Mouse (Mus musculus) CH12.LX (cell line): Measurements from ENCODE around the gene Midn. TPM values are rescaled to one million over a fixed set of nuclear protein-coding genes. Genes with fewer than 3 reads are reported as not detected.

Experiments used
- DNase-seq: peaks from one replicate; pipeline ENCODE4 v3.0.0-alpha.2; 2013; ENCODE audit errors: extremely low read depth
- H3K27ac ChIP-seq: 2 replicates; pipeline ENCODE4 v1.5.1; 2012; ENCODE audit warnings: low read depth, mild to moderate bottlenecking, control low read depth, moderate library complexity; ENCODE audit not compliant: insufficient read depth
- H3K27me3 ChIP-seq: replicated peaks from 2 replicates; pipeline ENCODE3; 2012; ENCODE audit warnings: inconsistent platforms
- H3K36me3 ChIP-seq, 2 experiments: replicated peaks in 1 of 2; 2 replicates each; pipeline versions ENCODE3 to v1.6.1; 2012; ENCODE audit warnings: inconsistent platforms in 1 of 2, low read length in 1 of 2, mild to moderate bottlenecking in 1 of 2, mixed read lengths in 1 of 2, moderate library complexity in 1 of 2; ENCODE audit not compliant: control insufficient read depth in 1 of 2, insufficient read depth in 1 of 2
- H3K4me1 ChIP-seq, 2 experiments: 2 replicates each; pipeline ENCODE4 v1.6.1; 2012; ENCODE audit warnings: inconsistent platforms in 1 of 2, moderate library complexity in 1 of 2; ENCODE audit not compliant: insufficient read depth in 2 of 2, control insufficient read depth in 1 of 2
- H3K4me2 ChIP-seq: 2 replicates; pipeline ENCODE4 v1.6.1; 2012; ENCODE audit warnings: low read depth, mild to moderate bottlenecking, control low read depth; ENCODE audit not compliant: poor library complexity, insufficient read depth, severe bottlenecking
- H3K4me3 ChIP-seq, 3 experiments: fragments of 150-350 bp in 1 of 3; sonication (generic) in 1 of 3; replicated peaks in 1 of 3; 2 replicates each; pipeline versions ENCODE3 to v1.5.1; 2011 to 2012; ENCODE audit warnings: low read depth in 2 of 3, low read length in 2 of 3, mild to moderate bottlenecking in 2 of 3, moderate library complexity in 2 of 3, control low read depth in 1 of 3, improper control_type of control experiment in 1 of 3, inconsistent platforms in 1 of 3, mixed read lengths in 1 of 3; ENCODE audit not compliant: poor library complexity in 1 of 3
- H3K79me2 ChIP-seq: replicated peaks from 2 replicates; pipeline ENCODE4 v1.6.1; 2012; ENCODE audit warnings: mild to moderate bottlenecking, moderate library complexity; ENCODE audit not compliant: control insufficient read depth, poor library complexity, insufficient read depth, severe bottlenecking; ENCODE audit errors: extremely low read depth
- H3K9ac ChIP-seq: 2 replicates; pipeline ENCODE4 v1.6.1; 2012; ENCODE audit warnings: low read depth, mild to moderate bottlenecking, control low read depth, moderate library complexity; ENCODE audit not compliant: insufficient read depth
- H3K9me3 ChIP-seq: replicated peaks from 2 replicates; pipeline ENCODE3; 2012; ENCODE audit warnings: low read length, inconsistent platforms, mixed read lengths
- BHLHE40 ChIP-seq: IDR thresholded peaks from 2 replicates; pipeline ENCODE4 v1.6.1; 2011; ENCODE audit warnings: mild to moderate bottlenecking, low read depth, low read length, improper control_type of control experiment
- CHD1 ChIP-seq: IDR thresholded peaks from 2 replicates; pipeline ENCODE4 v1.6.1; 2012; ENCODE audit warnings: low read depth, low read length, improper control_type of control experiment, inconsistent platforms
- CHD2 ChIP-seq: IDR thresholded peaks from 2 replicates; pipeline ENCODE4 v1.6.1; 2011; ENCODE audit warnings: low read length, improper control_type of control experiment
- CTCF ChIP-seq, 2 experiments: IDR thresholded peaks in 1 of 2; conservative IDR thresholded peaks in 1 of 2; 2 replicates each; pipeline ENCODE4 v1.5.1; 2011 to 2012; ENCODE audit warnings: low read depth in 2 of 2, low read length in 2 of 2, improper control_type of control experiment in 1 of 2, inconsistent platforms in 1 of 2, mild to moderate bottlenecking in 1 of 2, moderate library complexity in 1 of 2
- E2F4 ChIP-seq: IDR thresholded peaks from 2 replicates; pipeline ENCODE4 v1.6.1; 2011; ENCODE audit warnings: low read depth, low read length, improper control_type of control experiment; ENCODE audit not compliant: insufficient replicate concordance
- ELF1 ChIP-seq: IDR thresholded peaks from 2 replicates; pipeline ENCODE4 v1.6.1; 2014; ENCODE audit warnings: low read depth, mild to moderate bottlenecking, inconsistent platforms, low read length, improper control_type of control experiment
- ETS1 ChIP-seq: conservative IDR thresholded peaks from 2 replicates; pipeline ENCODE4 v1.6.1; 2012; ENCODE audit warnings: low read depth, mild to moderate bottlenecking, inconsistent platforms, low read length, improper control_type of control experiment, moderate library complexity
- GABPA ChIP-seq: IDR thresholded peaks from 2 replicates; pipeline ENCODE4 v1.6.1; 2012; ENCODE audit warnings: low read depth, low read length, improper control_type of control experiment, inconsistent platforms; ENCODE audit not compliant: insufficient replicate concordance
- HCFC1 ChIP-seq: IDR thresholded peaks from 2 replicates; pipeline ENCODE4 v1.6.1; 2012; ENCODE audit warnings: low read depth, mild to moderate bottlenecking, inconsistent platforms, low read length, improper control_type of control experiment
- IRF4 ChIP-seq: IDR thresholded peaks from 2 replicates; pipeline ENCODE4 v1.6.1; 2014; ENCODE audit warnings: low read depth, mild to moderate bottlenecking, inconsistent platforms, low read length, improper control_type of control experiment
- JUN ChIP-seq: IDR thresholded peaks from 2 replicates; pipeline ENCODE4 v1.6.1; 2011; ENCODE audit warnings: low read depth, mild to moderate bottlenecking, low read length, improper control_type of control experiment, moderate library complexity; ENCODE audit not compliant: insufficient read depth
- JUND ChIP-seq: conservative IDR thresholded peaks from 2 replicates; pipeline ENCODE4 v1.6.1; 2011; ENCODE audit warnings: low read depth, low read length, improper control_type of control experiment
- KAT2A ChIP-seq: IDR thresholded peaks from 2 replicates; pipeline ENCODE4 v1.6.1; 2012; ENCODE audit warnings: low read length, improper control_type of control experiment, inconsistent platforms; ENCODE audit not compliant: insufficient replicate concordance
- MAFK ChIP-seq: IDR thresholded peaks from 2 replicates; pipeline ENCODE4 v1.6.1; 2011; ENCODE audit warnings: low read length, improper control_type of control experiment; ENCODE audit not compliant: insufficient replicate concordance
- MAX ChIP-seq: IDR thresholded peaks from 2 replicates; pipeline ENCODE4 v1.6.1; 2011; ENCODE audit warnings: low read length, improper control_type of control experiment
- MAZ ChIP-seq: IDR thresholded peaks from 2 replicates; pipeline ENCODE4 v1.6.1; 2012; ENCODE audit warnings: low read depth, mild to moderate bottlenecking, inconsistent platforms, low read length, improper control_type of control experiment, moderate library complexity
- MXI1 ChIP-seq: IDR thresholded peaks from 2 replicates; pipeline ENCODE4 v1.6.1; 2011; ENCODE audit warnings: mild to moderate bottlenecking, low read depth, low read length, improper control_type of control experiment
- MYC ChIP-seq: IDR thresholded peaks from 2 replicates; pipeline ENCODE4 v1.6.1; 2011; ENCODE audit warnings: low read depth, mild to moderate bottlenecking, improper control_type of control experiment, low read length
- NELFE ChIP-seq: IDR thresholded peaks from 2 replicates; pipeline ENCODE4 v1.6.1; 2011; ENCODE audit warnings: low read depth, low read length, improper control_type of control experiment
- NRF1 ChIP-seq: IDR thresholded peaks from 2 replicates; pipeline ENCODE4 v1.6.1; 2014; ENCODE audit warnings: low read depth, mild to moderate bottlenecking, inconsistent platforms, low read length, improper control_type of control experiment, moderate library complexity
- PAX5 ChIP-seq: IDR thresholded peaks from 2 replicates; pipeline ENCODE4 v1.6.1; 2012; ENCODE audit warnings: low read length, inconsistent platforms, mixed read lengths
- POLR2AphosphoS2 ChIP-seq: IDR thresholded peaks from 2 replicates; pipeline ENCODE4 v1.6.1; 2011; ENCODE audit warnings: low read depth, low read length, improper control_type of control experiment
- RAD21 ChIP-seq: IDR thresholded peaks from 2 replicates; pipeline ENCODE4 v1.6.1; 2011; ENCODE audit warnings: low read depth, mild to moderate bottlenecking, low read length, improper control_type of control experiment, moderate library complexity
- RCOR1 ChIP-seq: conservative IDR thresholded peaks from 2 replicates; pipeline ENCODE4 v1.6.1; 2012; ENCODE audit warnings: low read depth, mild to moderate bottlenecking, inconsistent platforms, low read length, improper control_type of control experiment
- SIN3A ChIP-seq: IDR thresholded peaks from 2 replicates; pipeline ENCODE4 v1.6.1; 2012; ENCODE audit warnings: low read length, improper control_type of control experiment, inconsistent platforms
- SMC3 ChIP-seq: IDR thresholded peaks from 2 replicates; pipeline ENCODE4 v1.6.1; 2011; ENCODE audit warnings: low read depth, low read length, improper control_type of control experiment
- TBP ChIP-seq: conservative IDR thresholded peaks from 2 replicates; pipeline ENCODE4 v1.6.1; 2011; ENCODE audit warnings: low read depth, low read length, improper control_type of control experiment
- TCF12 ChIP-seq: IDR thresholded peaks from 2 replicates; pipeline ENCODE4 v1.6.1; 2014; ENCODE audit warnings: low read depth, mild to moderate bottlenecking, inconsistent platforms, low read length, improper control_type of control experiment
- UBTF ChIP-seq: IDR thresholded peaks from 2 replicates; pipeline ENCODE4 v1.6.1; 2012; ENCODE audit warnings: low read depth, mild to moderate bottlenecking, inconsistent platforms, low read length, improper control_type of control experiment, moderate library complexity
- USF1 ChIP-seq: IDR thresholded peaks from 2 replicates; pipeline ENCODE4 v1.6.1; 2014; ENCODE audit warnings: low read depth, mild to moderate bottlenecking, inconsistent platforms, low read length, improper control_type of control experiment
- USF2 ChIP-seq: conservative IDR thresholded peaks from 2 replicates; pipeline ENCODE4 v1.6.1; 2011; ENCODE audit warnings: low read depth, low read length, improper control_type of control experiment
- ZC3H11A ChIP-seq: IDR thresholded peaks from 2 replicates; pipeline ENCODE4 v1.6.1; 2012; ENCODE audit warnings: low read depth, mild to moderate bottlenecking, inconsistent platforms, low read length, improper control_type of control experiment
- ZKSCAN1 ChIP-seq: IDR thresholded peaks from 2 replicates; pipeline ENCODE4 v1.6.1; 2012; ENCODE audit warnings: low read depth, inconsistent platforms, low read length, improper control_type of control experiment, borderline replicate concordance
- ZMIZ1 ChIP-seq: IDR thresholded peaks from 2 replicates; pipeline ENCODE4 v1.6.1; 2012; ENCODE audit warnings: low read depth, mild to moderate bottlenecking, inconsistent platforms, low read length, improper control_type of control experiment
- ZNF384 ChIP-seq: IDR thresholded peaks from 2 replicates; pipeline ENCODE4 v1.6.1; 2012; ENCODE audit warnings: low read depth, low read length, improper control_type of control experiment, inconsistent platforms
- dilution Hi-C: fragments of 300-500 bp; cut with MboI; formaldehyde crosslinking; loops from 2 replicates; pipeline ENCODE4 v1.14.3; 2020; ENCODE audit warnings: low sequenced_read_pairs; ENCODE audit not compliant: extremely low pct_unique_long_range_greater_than_20kb, extremely low pct_ligation_motif_present
- in situ Hi-C: fragments of 300-500 bp; cut with MboI; formaldehyde crosslinking; loops from 3 replicates; pipeline ENCODE4 v1.14.3; 2019; ENCODE audit warnings: low sequenced_read_pairs, low pct_ligation_motif_present, low pct_unique_long_range_greater_than_20kb, mixed read lengths
- polyA plus RNA-seq: library from polyadenylated mRNA; unstranded; fragments of >175 nt; gene quantifications from 2 replicates; pipeline ENCODE4 v1.2.1, GENCODE M21; 2012; ENCODE audit warnings: low read depth; ENCODE audit not compliant: insufficient read length
- total RNA-seq, 2 experiments: library from RNA; depleted of rRNA; stranded (reverse); fragments of 300-350 nt in 1 of 2; fragments of >200 nt in 1 of 2; gene quantifications; 2 replicates each; pipeline ENCODE4 v1.2.3; 2012 to 2014

Gene Midn
- total and polyA plus RNA-seq, 3 experiments = 4.7 to 33.2 (median 16.2) TPM

DNA sequence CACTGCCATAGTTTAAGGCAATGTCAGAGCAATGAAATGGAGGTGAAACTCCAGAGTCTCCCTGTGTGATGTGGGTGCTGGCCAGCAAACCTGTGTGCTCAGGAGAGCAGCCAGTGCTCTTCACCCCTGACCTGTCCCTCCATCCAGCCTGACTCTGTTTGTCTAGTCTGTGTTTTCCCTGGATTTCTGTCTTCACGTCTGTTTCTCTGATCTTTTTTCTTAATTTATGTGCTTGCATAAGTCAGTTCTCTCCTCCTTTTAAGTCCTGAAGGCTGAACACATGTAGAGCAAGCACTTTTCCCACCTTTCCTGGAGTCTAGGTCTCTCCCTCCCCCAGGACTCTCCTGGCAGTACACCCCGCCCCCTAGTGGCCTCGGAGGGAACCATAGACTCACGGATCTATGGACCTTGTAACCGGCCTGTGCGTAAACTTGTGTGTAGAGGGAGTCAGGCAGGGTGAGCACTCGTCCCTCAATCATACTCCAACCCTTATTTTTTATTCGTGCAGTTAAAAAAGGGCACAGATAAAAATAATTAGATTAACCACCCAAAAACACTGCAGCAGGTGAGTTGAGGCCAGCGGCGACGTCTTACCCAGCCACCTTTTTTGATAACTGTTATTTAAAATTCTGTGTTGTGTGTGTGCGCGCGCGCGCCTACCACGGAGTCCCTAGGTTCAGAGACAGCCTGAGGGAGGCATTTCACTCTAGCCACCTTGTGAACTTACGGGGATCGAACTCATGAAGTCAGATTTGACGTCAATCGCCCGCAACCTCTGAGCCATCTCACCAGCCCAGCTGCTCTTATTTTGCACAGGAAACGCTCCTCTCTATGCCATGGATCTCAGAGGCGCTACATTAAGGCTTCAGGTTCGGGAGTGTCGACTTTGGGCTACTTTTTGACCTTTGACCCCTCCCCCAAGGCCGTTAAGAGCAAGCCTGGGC lies 33.5 kb upstream of the Midn start:
- DNase-seq = peak; percentile 89
- no peak for TF ChIP-seq JUND
- TF ChIP-seq USF1 = no peak
- TF ChIP-seq ETS1 = no peak
- TF ChIP-seq NELFE = no peak
- TF ChIP-seq GABPA = no peak
- peak; percentile 2; the same call in 1 of the 2 replicates for TF ChIP-seq TBP
- TF ChIP-seq TCF12 = peak; percentile 8; the same call in 1 of the 2 replicates
- TF ChIP-seq MAZ = peak; percentile 78; the same call in 1 of the 2 replicates
- no peak; the same call in 1 of the 2 replicates for TF ChIP-seq ELF1
- no peak for TF ChIP-seq KAT2A
- peak; percentile 82 to 96 for TF ChIP-seq CTCF (conservative IDR thresholded peaks at IDR 0.05 in 1 of 2, IDR thresholded peaks at IDR 0.05 in 1 of 2; ENCODE audit: low read depth in 2 of 2, low read length in 2 of 2)
- no peak for TF ChIP-seq ZNF384
- TF ChIP-seq SIN3A = peak; percentile 77
- no peak; the same call in 1 of the 2 replicates for TF ChIP-seq MYC
- TF ChIP-seq SMC3 = peak; percentile 86
- TF ChIP-seq CHD2 = no peak
- TF ChIP-seq ZKSCAN1 = no peak
- TF ChIP-seq USF2 = no peak
- TF ChIP-seq POLR2AphosphoS2 = no peak
- TF ChIP-seq IRF4 = peak; percentile 52; the same call in 1 of the 2 replicates
- TF ChIP-seq RCOR1 = no peak
- TF ChIP-seq CHD1 = no peak
- peak; percentile 1; the same call in 1 of the 2 replicates for TF ChIP-seq NRF1
- no peak for TF ChIP-seq UBTF
- TF ChIP-seq BHLHE40 = no peak
- TF ChIP-seq MAX = peak; percentile 39; the same call in 1 of the 2 replicates
- TF ChIP-seq MAFK = no peak
- TF ChIP-seq PAX5 = no peak
- no peak for TF ChIP-seq E2F4
- TF ChIP-seq HCFC1 = peak; percentile 22; the same call in 1 of the 2 replicates
- TF ChIP-seq RAD21 = peak; percentile 85
- TF ChIP-seq ZMIZ1 = no peak
- peak; percentile 4; the same call in 1 of the 2 replicates for TF ChIP-seq ZC3H11A
- TF ChIP-seq MXI1 = peak; percentile 32; the same call in 1 of the 2 replicates
- no peak for TF ChIP-seq JUN
- Histone ChIP-seq H3K27ac (peak overlapping the region; percentile 54), H3K27me3 (no peaks in the 10 kb centered on the region), H3K9me3 (no peaks in the 10 kb centered on the region), H3K4me3 (peak overlapping the region; percentile 67 to 95 (median 90)), H3K79me2 (peaks cover 39% of the 10 kb centered on the region), H3K36me3 (peaks cover 16 to 23% of the 10 kb centered on the region in 2 experiments), H3K4me2 (peak overlapping the region; percentile 76), H3K4me1 (peaks cover 12 to 32% of the 10 kb centered on the region in 2 experiments), H3K9ac (peak overlapping the region; percentile 76)
- dilution Hi-C loops = no loop called here
- in situ Hi-C loops = loop anchor here (5.0 kb wide), 1 partner anchor 127 kb away; the partner anchor contains the start of gene Cnn2
